16 mouse cellular contexts compared by ENCODE assay signal in the genomic region with DNA sequence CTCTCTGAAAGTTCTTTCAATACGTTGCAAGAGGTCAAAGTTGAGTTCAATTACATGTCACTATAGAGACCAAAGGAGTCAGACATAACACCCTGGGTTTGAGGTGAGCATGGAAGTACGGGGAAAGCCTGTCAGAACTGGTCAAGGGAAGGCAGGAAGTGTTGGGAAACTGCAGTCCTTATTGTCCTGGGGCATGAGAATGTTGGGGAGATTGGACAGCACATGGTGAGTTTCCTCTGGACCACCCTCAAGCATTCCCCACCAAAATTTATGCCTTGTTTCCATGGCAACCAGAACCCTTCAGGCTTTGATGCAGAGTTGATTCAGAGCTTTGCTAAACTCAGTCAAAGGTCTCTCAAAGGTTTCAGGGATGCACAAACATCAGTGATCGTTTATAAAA.
DNase-seq lines count a peak whose midpoint lies in the region; ATAC-seq lines count a peak whose summit lies in the region.
"Had no signal": no experiment of that assay in that cellular context is flagged by ENCODE, and none has a peak within 500 bp of the region (broad histone marks: within the 10 kb centered on the region; RNA-seq: fewer than 3 reads in every experiment).

No protein-coding gene starts in this region.

- no peaks in the 10 kb centered on the region for H3K4me1 ChIP-seq in forebrain, embryonic 14.5 days (ENCODE audit: control insufficient read depth, insufficient read depth, low read length)
- H3K4me1 ChIP-seq: liver, embryonic 12.5 days had no signal

- peak; percentile 18 for DNase-seq in retina, postnatal 1 day
- DNase-seq in retina, embryonic 14.5 days (ENCODE audit: low spot score) = no peak
- DNase-seq in forebrain, embryonic 14.5 days (ENCODE audit: low spot score) = peak; percentile 23
- peak; percentile 83 for DNase-seq in mesoderm, embryonic 11.5 days (ENCODE audit: low read depth, low spot score)
- DNase-seq in ovary, postnatal 10 days (ENCODE audit: low spot score) = no peak
- no peak for DNase-seq in liver
- DNase-seq in kidney, adult 18-20 months = no peak
- DNase-seq: cerebellum, adult 18-20 months; gastrocnemius, postnatal 36 days; kidney, adult 9 months; lung, postnatal 10 days; thymus, postnatal 14 days had no signal

- H3K27ac ChIP-seq in forebrain, embryonic 14.5 days (ENCODE audit: low read depth, low read length) = no peak overlapping the region
- H3K27ac ChIP-seq: embryonic facial prominence, embryonic 13.5 days; liver, embryonic 12.5 days had no signal

- no peak overlapping the region for H3K4me3 ChIP-seq in forebrain, embryonic 14.5 days (ENCODE audit: low read depth, low read length)
- H3K4me3 ChIP-seq: embryonic facial prominence, embryonic 13.5 days; liver, embryonic 12.5 days had no signal

- no peak overlapping the region for H3K9ac ChIP-seq in forebrain, embryonic 14.5 days (ENCODE audit: low read length)
- H3K9ac ChIP-seq: embryonic facial prominence, embryonic 13.5 days; liver, embryonic 12.5 days had no signal

- no peak overlapping the region for H3K4me2 ChIP-seq in forebrain, embryonic 14.5 days (ENCODE audit: low read length)
- H3K4me2 ChIP-seq: embryonic facial prominence, embryonic 13.5 days; heart, embryonic 11.5 days; liver, embryonic 12.5 days had no signal

- no peaks in the 10 kb centered on the region for H3K9me3 ChIP-seq in forebrain, embryonic 14.5 days (replicated peaks; ENCODE audit: control insufficient read depth, low read length)
- H3K9me3 ChIP-seq: embryonic facial prominence, embryonic 13.5 days; liver, embryonic 12.5 days had no signal

- no peak for ATAC-seq in forebrain, embryonic 14.5 days
- ATAC-seq: activated CD4-positive, CD25-positive, alpha-beta regulatory T cell, adult 4 months; liver, embryonic 12.5 days had no signal

- 8% methylated on average over 3 of the region's 3 CpGs for WGBS in forebrain, embryonic 14.5 days

- H3K27me3 ChIP-seq in forebrain, embryonic 14.5 days (replicated peaks; ENCODE audit: control insufficient read depth, insufficient read depth, low read length) = no peaks in the 10 kb centered on the region
- H3K27me3 ChIP-seq: embryonic facial prominence, embryonic 13.5 days; liver, embryonic 12.5 days had no signal

- no peaks in the 10 kb centered on the region for H3K36me3 ChIP-seq in forebrain, embryonic 14.5 days (ENCODE audit: control insufficient read depth, insufficient read depth, low read length)
- H3K36me3 ChIP-seq: embryonic facial prominence, embryonic 13.5 days; liver, embryonic 12.5 days had no signal

Comparison
In these comparisons a context has a peak if more than half of its experiments do, and no peak if none do; other contexts are left out.
1. DNase-seq: peak in retina, postnatal 1 day (single experiment), forebrain, embryonic 14.5 days (single experiment) and mesoderm, embryonic 11.5 days (single experiment); none in retina, embryonic 14.5 days (single experiment), ovary, postnatal 10 days (single experiment), liver (single experiment) and kidney, adult 18-20 months (single experiment).